Mouse (Mus musculus) liver, postnatal 0 days (tissue): Measurements from ENCODE around the gene Ogfr.

Experiments
- CTCF ChIP-seq: sonication (generic); IDR thresholded peaks from 2 replicates; pipeline ENCODE4 v1.5.1; 2016; ENCODE audit warnings: antibody characterized with exemption, low read depth
- EP300 ChIP-seq: IDR thresholded peaks from 2 replicates; pipeline ENCODE4 v1.6.1; 2016; ENCODE audit warnings: antibody characterized with exemption, low read depth, mild to moderate bottlenecking

- no peak for TF ChIP-seq CTCF
- no peak for TF ChIP-seq EP300
These were observed 9.2 kb downstream of the Ogfr start for GRCm38 (mm10) chr2:180598157-180598705.
